Mouse (Mus musculus) spleen, adult 2 months (tissue): Measurements from ENCODE around the gene Plin2. TPM values are rescaled to one million over a fixed set of nuclear protein-coding genes. Genes with fewer than 3 reads are reported as not detected.
"Not testable (repeated sequence)": the region's sequence is repeated elsewhere in the genome, so short reads cannot be mapped to it uniquely, and the experiment has no call there.

Experiments used
- DNase-seq, 2 experiments: peaks; one replicate each; pipeline versions ENCODE4 v3.0.0 to v3.0.0-alpha.2; 2012 to 2021; ENCODE audit warnings: low spot score in 2 of 2, low read depth in 1 of 2
- H3K27ac ChIP-seq: fragments of 200-500 bp; 2 replicates; pipeline ENCODE4 v1.5.1; 2012; ENCODE audit warnings: low read length, inconsistent platforms; ENCODE audit not compliant: insufficient read depth
- H3K27me3 ChIP-seq: fragments of 200-500 bp; 2 replicates; pipeline ENCODE4 v1.6.1; 2012; ENCODE audit warnings: mild to moderate bottlenecking, moderate library complexity, low read length, inconsistent platforms; ENCODE audit not compliant: control insufficient read depth, insufficient read depth
- H3K36me3 ChIP-seq: fragments of 200-500 bp; 2 replicates; pipeline ENCODE4 v1.6.1; 2012; ENCODE audit warnings: mild to moderate bottlenecking, low read length, inconsistent platforms; ENCODE audit not compliant: control insufficient read depth, insufficient read depth
- H3K4me1 ChIP-seq: fragments of 200-500 bp; 2 replicates; pipeline ENCODE4 v1.6.1; 2011; ENCODE audit warnings: inconsistent platforms; ENCODE audit not compliant: control insufficient read depth, insufficient read depth, insufficient read length
- H3K4me3 ChIP-seq: fragments of 200-500 bp; 2 replicates; pipeline ENCODE4 v1.5.1; 2011; ENCODE audit warnings: mild to moderate bottlenecking, inconsistent platforms; ENCODE audit not compliant: insufficient read depth, insufficient read length; ENCODE audit errors: extremely low read depth
- CTCF ChIP-seq: fragments of 200-500 bp; IDR thresholded peaks from 2 replicates; pipeline ENCODE4 v1.5.1; 2011; ENCODE audit warnings: mild to moderate bottlenecking, inconsistent platforms; ENCODE audit not compliant: insufficient read depth, insufficient read length, insufficient replicate concordance; ENCODE audit errors: extremely low read depth
- POLR2A ChIP-seq: fragments of 200-500 bp; IDR thresholded peaks from 2 replicates; pipeline ENCODE4 v1.6.1; 2011; ENCODE audit warnings: low read depth, low read length, inconsistent platforms
- WGBS: fragments of 180-500 bp; shearing (Covaris S2); methylation state at CpG from one replicate; pipeline ENCODE4 v1.1.7; 2018; 5-methylcytosine and 5-hydroxymethylcytosine counted together
- polyA plus RNA-seq: library from polyadenylated mRNA; depleted of rRNA; stranded (reverse); fragments of >200 nt; gene quantifications from 2 replicates; pipeline ENCODE4 v1.2.3, GENCODE M21; 2012

Plin2 gene
- polyA plus RNA-seq, 1 experiment = 40.5 TPM

DNA sequence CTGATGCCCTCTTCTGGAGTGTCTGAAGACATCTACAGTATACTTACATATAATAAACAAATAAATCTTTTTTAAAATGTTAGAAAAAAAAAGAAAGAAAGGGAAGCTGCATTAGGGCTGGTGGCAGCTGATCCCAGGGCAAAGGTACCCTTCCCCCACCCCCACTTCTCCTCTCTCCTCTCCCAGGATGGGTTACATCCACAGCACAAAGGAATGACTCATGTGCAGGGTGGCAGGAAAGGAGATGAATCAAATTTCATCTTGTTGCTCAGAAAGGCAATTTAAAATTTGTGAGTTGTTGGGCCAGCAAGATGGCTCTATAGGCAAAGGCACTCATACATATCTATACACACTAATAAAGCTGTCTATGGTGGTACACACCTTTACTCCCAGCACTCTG lies 6.9 kb upstream of the Plin2 start:
- Histone ChIP-seq H3K27me3 (no peaks in the 10 kb centered on the region), H3K36me3 (no peaks in the 10 kb centered on the region), H3K27ac (no peak overlapping the region), H3K4me3 (no peak overlapping the region), H3K4me1 (no peaks in the 10 kb centered on the region)
- no peak for TF ChIP-seq POLR2A
- no peak for TF ChIP-seq CTCF
- no peak for DNase-seq

DNA sequence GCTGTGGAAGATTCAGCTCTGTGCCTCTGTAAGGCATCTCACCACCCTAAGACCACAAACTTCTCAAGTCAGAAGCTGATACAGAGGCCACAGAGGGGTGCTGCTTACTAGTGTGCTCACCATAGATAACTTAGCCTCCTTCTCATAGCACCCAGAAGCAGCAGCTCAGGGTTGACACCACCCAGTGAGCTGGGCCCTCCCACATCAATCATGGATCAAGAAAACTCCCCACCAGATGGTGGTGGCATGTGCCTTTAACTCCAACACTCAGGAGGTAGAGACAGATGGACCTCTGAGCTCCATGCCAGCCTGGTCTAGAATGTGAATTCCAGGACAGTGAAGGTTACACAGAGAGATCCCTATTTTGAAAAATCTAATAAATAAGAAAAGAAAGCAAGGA lies 4.9 kb upstream of the Plin2 start:
- not testable (repeated sequence) for H3K4me1 ChIP-seq, DNase-seq, H3K4me3 ChIP-seq, H3K27ac ChIP-seq, H3K27me3 ChIP-seq, H3K36me3 ChIP-seq

DNA sequence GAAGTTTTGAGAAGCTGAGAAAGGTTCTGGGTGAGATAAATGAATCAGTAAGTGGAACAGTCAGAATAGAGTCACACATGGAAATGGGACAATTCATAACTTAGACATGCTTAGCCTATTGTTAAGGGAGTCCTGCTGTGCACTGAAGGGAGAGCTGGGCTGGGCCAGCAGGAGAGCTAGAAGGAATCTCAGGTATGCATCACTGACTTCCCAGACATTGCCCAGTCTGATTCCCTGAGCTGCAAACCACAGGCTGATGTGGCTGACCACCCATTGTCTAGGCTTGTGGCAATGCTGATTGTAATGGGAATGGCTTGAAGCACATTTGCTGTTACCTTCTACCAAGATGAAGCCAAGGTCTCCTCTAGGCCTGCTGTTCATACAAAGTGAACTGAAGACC lies 4.3 kb upstream of the Plin2 start:
- not testable (repeated sequence) for H3K4me1 ChIP-seq, H3K36me3 ChIP-seq, H3K27me3 ChIP-seq, H3K27ac ChIP-seq, DNase-seq, H3K4me3 ChIP-seq

DNA sequence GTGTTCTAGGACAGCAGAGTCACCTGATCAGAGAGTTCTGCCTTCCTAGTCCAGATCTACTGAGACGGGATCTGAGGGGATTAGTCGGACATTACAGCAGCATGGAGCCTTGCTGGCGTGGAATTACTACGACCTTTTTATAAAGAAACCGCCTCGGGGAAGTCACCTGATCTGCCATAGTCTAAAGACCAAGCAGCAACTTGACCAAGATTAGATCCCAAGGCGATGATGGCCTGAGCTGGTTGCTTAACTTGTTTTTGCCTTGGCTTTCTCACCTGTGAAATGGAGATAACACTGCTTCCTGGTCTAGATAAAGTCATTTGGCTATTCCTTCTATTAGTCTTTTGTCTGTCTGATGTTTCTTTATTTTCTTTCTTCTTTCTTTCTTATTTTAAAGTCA lies 2.6 kb upstream of the Plin2 start:
- no peak overlapping the region for H3K27ac ChIP-seq
- no peaks in the 10 kb centered on the region for H3K27me3 ChIP-seq
- H3K4me1 ChIP-seq = peaks cover 5% of the 10 kb centered on the region; the same call in 1 of the 2 replicates
- H3K36me3 ChIP-seq = no peaks in the 10 kb centered on the region
- no peak for DNase-seq
- 89% methylated on average over 7 of the region's 7 CpGs for WGBS
- TF ChIP-seq CTCF (no peak), POLR2A (no peak)
- no peak overlapping the region for H3K4me3 ChIP-seq

DNA sequence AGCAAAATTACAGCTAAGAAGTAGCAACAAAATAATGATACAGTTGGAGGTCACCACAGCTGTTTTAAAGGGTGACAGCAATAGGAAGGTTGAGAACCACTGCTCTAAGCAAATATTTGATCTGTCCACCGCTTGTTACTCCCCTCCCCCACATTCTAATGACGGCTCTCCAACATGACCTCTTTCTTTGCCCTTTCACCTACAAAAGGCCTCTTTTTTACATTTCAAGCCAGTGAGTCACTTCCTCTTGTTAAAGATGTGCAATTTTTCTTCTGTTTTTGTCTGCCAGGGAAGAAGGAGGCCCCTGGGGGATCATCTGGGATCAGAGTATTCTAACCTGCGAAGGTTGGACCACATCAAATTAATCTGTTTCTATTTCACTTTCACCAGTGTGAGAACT lies 1.9 kb upstream of the Plin2 start:
- H3K4me1 ChIP-seq = peaks cover 5% of the 10 kb centered on the region; the same call in 1 of the 2 replicates
- H3K4me3 ChIP-seq = no peak overlapping the region
- H3K27ac ChIP-seq = no peak overlapping the region
- TF ChIP-seq POLR2A (no peak), CTCF (no peak)
- H3K36me3 ChIP-seq = no peaks in the 10 kb centered on the region
- WGBS = 48% methylated on average over 3 of the region's 3 CpGs
- no peak for DNase-seq
- no peaks in the 10 kb centered on the region for H3K27me3 ChIP-seq

DNA sequence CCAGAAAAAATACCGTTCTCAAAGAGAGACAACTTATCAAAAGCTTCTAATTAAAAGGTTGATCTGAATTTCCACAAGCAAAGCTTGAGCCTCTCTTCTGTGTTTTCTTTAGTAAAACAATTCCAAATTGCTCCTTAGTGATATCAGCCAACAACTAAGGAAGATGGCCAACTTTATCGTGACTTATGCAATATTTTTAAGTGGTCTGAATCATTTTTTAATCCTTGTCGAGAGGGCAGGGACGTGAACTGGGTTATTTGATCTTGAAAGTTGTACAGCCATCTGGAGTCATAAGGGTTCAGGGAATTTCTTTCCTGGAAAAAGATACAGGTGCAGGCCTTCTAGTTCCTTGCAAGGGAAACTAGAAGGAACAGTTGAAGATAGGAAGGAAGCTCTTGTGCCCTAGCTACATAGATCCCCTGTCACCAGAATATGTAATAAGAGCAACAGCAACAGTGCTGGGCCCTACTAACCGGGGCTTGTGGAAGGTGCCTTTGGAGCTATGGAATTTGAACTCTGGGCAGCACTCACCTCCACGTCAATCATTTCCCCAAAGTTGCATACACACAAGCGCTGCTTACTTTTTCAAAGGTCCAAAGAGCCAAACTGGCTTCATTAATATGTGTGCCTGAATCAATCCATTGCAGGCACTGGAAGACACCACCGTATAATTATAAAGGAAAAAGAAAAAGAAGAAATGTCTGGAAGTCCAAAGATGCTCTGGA lies 884 bp upstream of the Plin2 start:
- TF ChIP-seq CTCF (no peak), POLR2A (no peak)
- no peaks in the 10 kb centered on the region for H3K36me3 ChIP-seq
- H3K4me3 ChIP-seq = no peak overlapping the region
- 87% methylated on average over 8 of the region's 8 CpGs for WGBS
- peaks cover 5% of the 10 kb centered on the region; the same call in 1 of the 2 replicates for H3K4me1 ChIP-seq
- no peak for DNase-seq
- no peaks in the 10 kb centered on the region for H3K27me3 ChIP-seq
- no peak overlapping the region for H3K27ac ChIP-seq

DNA sequence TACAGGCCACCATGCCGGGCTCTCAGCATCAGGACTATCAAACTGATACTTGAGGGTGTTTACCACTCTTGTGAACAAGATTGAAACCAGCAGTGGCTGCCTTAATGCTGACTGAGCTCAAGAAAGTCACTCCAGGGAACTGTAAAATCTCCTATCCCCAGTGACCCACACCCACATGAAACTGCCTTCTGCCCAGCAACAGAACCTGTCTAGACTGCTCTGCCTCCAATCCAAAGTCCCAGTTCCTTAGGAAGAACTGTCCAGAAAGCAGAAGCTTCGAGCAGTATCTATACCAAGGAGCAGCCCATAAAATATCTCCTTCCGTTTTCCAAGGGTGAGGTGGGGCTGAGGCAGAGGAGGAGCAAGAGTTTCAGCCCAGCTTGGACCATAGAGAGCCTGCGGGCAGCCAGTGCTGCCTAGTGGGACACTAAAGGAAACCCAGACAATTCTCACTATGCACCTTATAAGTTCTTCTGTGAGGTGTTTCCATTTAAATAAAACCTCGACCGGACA lies 563 bp downstream of the Plin2 start:
- peak overlapping the region; percentile 80 for H3K4me3 ChIP-seq
- not testable (repeated sequence) for DNase-seq, H3K4me1 ChIP-seq, H3K27me3 ChIP-seq, H3K36me3 ChIP-seq, H3K27ac ChIP-seq
- WGBS = 11% methylated on average over 6 of the region's 6 CpGs
